Mouse (Mus musculus): ENCODE measurements around the gene Gpatch8.

DNA sequence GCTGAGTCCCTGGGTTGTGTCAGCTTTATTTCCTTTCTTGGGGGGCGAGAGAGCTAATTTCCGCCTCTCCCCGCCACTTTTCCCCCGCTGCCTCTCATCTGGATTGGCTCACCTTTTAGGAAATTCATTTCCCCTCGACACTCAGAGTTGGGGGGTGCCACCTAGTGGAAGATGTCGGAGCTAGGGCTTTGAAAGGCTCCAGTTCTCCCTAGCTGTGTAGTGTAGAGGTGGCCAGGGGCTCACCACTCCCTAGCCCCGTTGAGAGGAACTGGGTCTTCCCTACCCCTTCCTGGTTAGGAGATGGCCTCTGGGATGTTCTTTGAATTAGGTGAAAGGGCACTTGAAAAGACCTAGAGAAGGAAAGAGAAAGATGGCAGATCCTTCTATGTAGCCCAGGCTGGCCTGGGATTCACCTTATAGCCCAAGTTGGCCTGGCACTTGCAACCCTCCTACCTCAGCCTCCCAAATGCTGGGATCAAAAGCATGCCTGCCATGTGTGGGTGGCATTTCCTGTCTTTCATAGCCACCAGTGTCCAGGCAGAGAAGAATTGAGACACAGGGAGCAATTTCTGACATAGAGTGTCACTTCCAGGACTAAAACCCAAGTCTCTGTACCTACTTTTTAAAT, 125.1 kb downstream of the Gpatch8 start:
- TF ChIP-seq CTCF (IDR thresholded peaks at IDR 0.05): peak; percentile 88
- peak; percentile 46; the same call in 1 of the 2 replicates for TF ChIP-seq EP300 (IDR thresholded peaks at IDR 0.05; ENCODE audit: insufficient read depth, low read depth, low read length)
- TF ChIP-seq POLR2A (IDR thresholded peaks at IDR 0.05; ENCODE audit: insufficient read depth, low read depth, low read length): no peak
